Mouse (Mus musculus): ENCODE measurements around the gene H2-Oa. TPM values are rescaled to one million over a fixed set of nuclear protein-coding genes. Genes with fewer than 3 reads are reported as not detected.
"Not testable (repeated sequence)": the region's sequence is repeated elsewhere in the genome, so short reads cannot be mapped to it uniquely, and the experiment has no call there.

H2-Oa gene
- polyA plus RNA-seq, 1 experiment from 2014 or later: 0.20 TPM

GRCm38 (mm10) chr17:34144221-34144620, 52.1 kb downstream of the H2-Oa start:
- H3K27me3 ChIP-seq (ENCODE audit: control insufficient read depth, insufficient read depth, low read length); H3K27ac ChIP-seq (replicated peaks; ENCODE audit: low read depth, low read length); ATAC-seq (replicated peaks; ENCODE audit: insufficient number of reproducible peaks, low FRiP score, low TSS enrichment, low read depth); H3K36me3 ChIP-seq (replicated peaks; ENCODE audit: control insufficient read depth, insufficient read depth, low read depth, low read length); H3K4me1 ChIP-seq (ENCODE audit: control insufficient read depth, insufficient read depth, low read length); H3K4me2 ChIP-seq (ENCODE audit: low read depth, low read length); H3K9me3 ChIP-seq (replicated peaks; ENCODE audit: control insufficient read depth, low read length); H3K9ac ChIP-seq (replicated peaks; ENCODE audit: low read length); H3K4me3 ChIP-seq (ENCODE audit: low read depth, low read length); DNase-seq (ENCODE audit: low spot score): not testable (repeated sequence)
- WGBS: 89% methylated on average over 4 of the region's 4 CpGs

Other genes starting within 250 kb of the H2-Oa start
- 76.2 and 80.9 TPM in 2 replicates for gene Cd320, start 249.2 kb upstream of the H2-Oa start, polyA plus RNA-seq (2014; fragmentation: Nextera tagmentation; extraction: Ambion mirVana)
- not detected in 2 replicates for gene Gm7029, start 218.5 kb upstream of the H2-Oa start, polyA plus RNA-seq (2014; fragmentation: Nextera tagmentation; extraction: Ambion mirVana)
- 9.4 and 13.4 TPM in 2 replicates for gene Kifc1, start 201.7 kb upstream of the H2-Oa start, polyA plus RNA-seq (2014; fragmentation: Nextera tagmentation; extraction: Ambion mirVana)
- gene Platr17, start 187.2 kb upstream of the H2-Oa start, polyA plus RNA-seq (2014; fragmentation: Nextera tagmentation; extraction: Ambion mirVana): 0.36 TPM in 2 replicates
- 55.0 and 59.9 TPM in 2 replicates for gene Daxx, start 182.9 kb upstream of the H2-Oa start, polyA plus RNA-seq (2014; fragmentation: Nextera tagmentation; extraction: Ambion mirVana)
- gene Tapbp, start 176.4 kb upstream of the H2-Oa start, polyA plus RNA-seq (2014; fragmentation: Nextera tagmentation; extraction: Ambion mirVana): 11.3 and 12.8 TPM in 2 replicates
- 7.3 and 8.4 TPM in 2 replicates for gene Zbtb22, start 176.4 kb upstream of the H2-Oa start, polyA plus RNA-seq (2014; fragmentation: Nextera tagmentation; extraction: Ambion mirVana)
- gene Rgl2, start 162.8 kb upstream of the H2-Oa start, polyA plus RNA-seq (2014; fragmentation: Nextera tagmentation; extraction: Ambion mirVana): 26.0 and 26.3 TPM in 2 replicates
- 202 and 211 TPM in 2 replicates for gene Pfdn6, start 152.0 kb upstream of the H2-Oa start, polyA plus RNA-seq (2014; fragmentation: Nextera tagmentation; extraction: Ambion mirVana)
- gene Wdr46, start 151.7 kb upstream of the H2-Oa start, polyA plus RNA-seq (2014; fragmentation: Nextera tagmentation; extraction: Ambion mirVana): 25.2 and 28.6 TPM in 2 replicates
- 2.9 and 3.2 TPM in 2 replicates for gene B3galt4, start 140.9 kb upstream of the H2-Oa start, polyA plus RNA-seq (2014; fragmentation: Nextera tagmentation; extraction: Ambion mirVana)
- gene Vps52, start 136.5 kb upstream of the H2-Oa start, polyA plus RNA-seq (2014; fragmentation: Nextera tagmentation; extraction: Ambion mirVana): 26.9 and 27.7 TPM in 2 replicates
- 1,395 and 1,560 TPM in 2 replicates for gene Rps18, start 136.3 kb upstream of the H2-Oa start, polyA plus RNA-seq (2014; fragmentation: Nextera tagmentation; extraction: Ambion mirVana)
- 7.5 and 7.6 TPM in 2 replicates for gene H2-K1, start 92.0 kb upstream of the H2-Oa start, polyA plus RNA-seq (2014; fragmentation: Nextera tagmentation; extraction: Ambion mirVana)
- 3.8 and 6.6 TPM in 2 replicates for gene Ring1, start 67.7 kb upstream of the H2-Oa start, polyA plus RNA-seq (2014; fragmentation: Nextera tagmentation; extraction: Ambion mirVana)
- gene H2-Ke6, start 64.3 kb upstream of the H2-Oa start, polyA plus RNA-seq (2014; fragmentation: Nextera tagmentation; extraction: Ambion mirVana): 43.0 and 46.3 TPM in 2 replicates
- gene Slc39a7, start 60.7 kb upstream of the H2-Oa start, polyA plus RNA-seq (2014; fragmentation: Nextera tagmentation; extraction: Ambion mirVana): 72.1 and 78.3 TPM in 2 replicates
- 14.9 and 15.8 TPM in 2 replicates for gene Rxrb, start 60.5 kb upstream of the H2-Oa start, polyA plus RNA-seq (2014; fragmentation: Nextera tagmentation; extraction: Ambion mirVana)
- gene Col11a2, start 52.9 kb upstream of the H2-Oa start, polyA plus RNA-seq (2014; fragmentation: Nextera tagmentation; extraction: Ambion mirVana): 0.70 and 1.0 TPM in 2 replicates
- gene H2-DMa, start 27.2 kb downstream of the H2-Oa start, polyA plus RNA-seq (2014; fragmentation: Nextera tagmentation; extraction: Ambion mirVana): 9.4 and 9.7 TPM in 2 replicates
- 95.9 and 114 TPM in 2 replicates for gene Brd2, start 30.3 kb downstream of the H2-Oa start, polyA plus RNA-seq (2014; fragmentation: Nextera tagmentation; extraction: Ambion mirVana)
- gene H2-DMb2, start 51.0 kb downstream of the H2-Oa start, polyA plus RNA-seq (2014; fragmentation: Nextera tagmentation; extraction: Ambion mirVana): not detected in 2 replicates
- gene H2-DMb1, start 60.7 kb downstream of the H2-Oa start, polyA plus RNA-seq (2014; fragmentation: Nextera tagmentation; extraction: Ambion mirVana): 1.3 and 1.4 TPM in 2 replicates
- 2.3 and 2.6 TPM in 2 replicates for gene Tap1, start 95.2 kb downstream of the H2-Oa start, polyA plus RNA-seq (2014; fragmentation: Nextera tagmentation; extraction: Ambion mirVana)
- gene Psmb9, start 95.4 kb downstream of the H2-Oa start, polyA plus RNA-seq (2014; fragmentation: Nextera tagmentation; extraction: Ambion mirVana): 0.67 and 1.1 TPM in 2 replicates
- 1.7 and 2.1 TPM in 2 replicates for gene Psmb8, start 105.4 kb downstream of the H2-Oa start, polyA plus RNA-seq (2014; fragmentation: Nextera tagmentation; extraction: Ambion mirVana)
- 0.77 and 1.2 TPM in 2 replicates for gene Tap2, start 111.2 kb downstream of the H2-Oa start, polyA plus RNA-seq (2014; fragmentation: Nextera tagmentation; extraction: Ambion mirVana)
- not detected in 2 replicates for gene H2-Ob, start 146.6 kb downstream of the H2-Oa start, polyA plus RNA-seq (2014; fragmentation: Nextera tagmentation; extraction: Ambion mirVana)
- 3.5 and 3.8 TPM in 2 replicates for gene H2-Ab1, start 165.3 kb downstream of the H2-Oa start, polyA plus RNA-seq (2014; fragmentation: Nextera tagmentation; extraction: Ambion mirVana)
- not detected in 2 replicates for gene H2-Aa, start 195.5 kb downstream of the H2-Oa start, polyA plus RNA-seq (2014; fragmentation: Nextera tagmentation; extraction: Ambion mirVana)
- gene H2-Eb1, start 213.5 kb downstream of the H2-Oa start, polyA plus RNA-seq (2014; fragmentation: Nextera tagmentation; extraction: Ambion mirVana): 1.2 and 1.5 TPM in 2 replicates
- not detected in 2 replicates for gene H2-Eb2, start 233.3 kb downstream of the H2-Oa start, polyA plus RNA-seq (2014; fragmentation: Nextera tagmentation; extraction: Ambion mirVana)